Mouse (Mus musculus) neural tube, embryonic 14.5 days (tissue): Measurements from ENCODE around the gene Cela3a. TPM values are rescaled to one million over a fixed set of nuclear protein-coding genes. Genes with fewer than 3 reads are reported as not detected.

ENCODE experiments used
- ATAC-seq: fragments of 200-750 bp; cut with Nextera tagmentation; 2 replicates; pipeline ENCODE4 v1.8.0; 2017; ENCODE audit warnings: low read depth, mild to moderate bottlenecking, moderate TSS enrichment, moderate library complexity
- H3K27ac ChIP-seq: fragments of 300-500 bp; sonication (generic); 2 replicates; pipeline ENCODE4 v1.5.1; 2014; ENCODE audit warnings: low read depth, mild to moderate bottlenecking, control low read depth, low read length, moderate library complexity, mixed read lengths
- H3K27me3 ChIP-seq: fragments of 300-500 bp; sonication (generic); 2 replicates; pipeline ENCODE4 v1.6.1; 2014; ENCODE audit warnings: low read length; ENCODE audit not compliant: control insufficient read depth, insufficient read depth
- H3K36me3 ChIP-seq: fragments of 300-500 bp; sonication (generic); 2 replicates; pipeline ENCODE4 v1.6.1; 2014; ENCODE audit warnings: low read length, mixed read lengths; ENCODE audit not compliant: control insufficient read depth, insufficient read depth
- H3K4me1 ChIP-seq: fragments of 300-500 bp; sonication (generic); 2 replicates; pipeline ENCODE4 v1.6.1; 2014; ENCODE audit warnings: low read length; ENCODE audit not compliant: control insufficient read depth, insufficient read depth
- H3K4me2 ChIP-seq: fragments of 300-500 bp; sonication (generic); 2 replicates; pipeline ENCODE4 v1.6.1; 2014; ENCODE audit warnings: mild to moderate bottlenecking, low read depth, low read length, control low read depth
- H3K4me3 ChIP-seq: fragments of 300-500 bp; sonication (generic); 2 replicates; pipeline ENCODE4 v1.5.1; 2014; ENCODE audit warnings: low read depth, low read length, control low read depth, mixed read lengths
- H3K9ac ChIP-seq: fragments of 300-500 bp; sonication (generic); replicated peaks from 2 replicates; pipeline ENCODE4 v1.6.1; 2014; ENCODE audit warnings: low read depth, mild to moderate bottlenecking, control low read depth, low read length, mixed read lengths
- H3K9me3 ChIP-seq: fragments of 300-500 bp; sonication (generic); 2 replicates; pipeline ENCODE4 v1.6.1; 2016; ENCODE audit warnings: low read length; ENCODE audit not compliant: control insufficient read depth
- WGBS: fragments of 180-500 bp; shearing (Covaris S2); extraction: QIAGEN DNeasy Blood & Tissue Kit; methylation state at CpG from one replicate; pipeline ENCODE4 v1.1.7; 2014; 5-methylcytosine and 5-hydroxymethylcytosine counted together
- polyA plus RNA-seq: library from polyadenylated mRNA; unstranded; fragments of >200 nt; fragmentation: Nextera tagmentation; extraction: Ambion mirVana; gene quantifications from 2 replicates; pipeline ENCODE4 v1.2.1, GENCODE M21; 2014

Gene Cela3a
- polyA plus RNA-seq = not detected in 2 replicates

- no peaks in the 10 kb centered on the region for H3K9me3 ChIP-seq
- 98% methylated on average over 5 of the region's 5 CpGs for WGBS
- H3K9ac ChIP-seq = no peak within 1 kb of the TSS
- no peaks in the 10 kb centered on the region for H3K36me3 ChIP-seq
- H3K4me1 ChIP-seq = no peaks in the 10 kb centered on the region
- no peak for ATAC-seq
- no peak within 1 kb of the TSS for H3K27ac ChIP-seq
- H3K4me2 ChIP-seq = no peak within 1 kb of the TSS
- H3K4me3 ChIP-seq = no peak within 1 kb of the TSS
- no peaks in the 10 kb centered on the region for H3K27me3 ChIP-seq
Measured at GRCm38 (mm10) chr4:137409691-137410090, at the start of gene Cela3a. Cela3a (minus strand) TSS chr4:137409791.

DNA sequence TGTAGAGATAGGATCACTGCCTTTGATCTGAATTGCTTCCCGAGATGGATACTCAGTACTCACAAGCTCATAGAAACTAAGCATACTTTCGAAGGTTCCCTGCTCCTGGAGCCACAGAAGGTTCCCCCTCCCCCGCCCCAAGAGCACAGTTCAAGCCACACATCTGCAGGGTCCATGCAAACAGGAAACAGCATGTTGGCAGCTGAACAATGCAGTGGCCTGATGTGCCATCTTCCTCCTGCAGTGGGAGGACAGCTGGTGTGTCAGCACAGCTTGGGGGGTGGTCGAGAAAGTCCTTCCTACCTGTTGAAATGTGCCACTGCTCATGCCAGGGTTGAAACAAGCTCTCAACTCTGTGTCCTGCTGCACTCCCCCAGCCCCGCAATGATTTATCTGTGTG is 49.3 kb upstream of the Cela3a start:
- Histone ChIP-seq H3K9ac (no peak overlapping the region), H3K4me1 (no peaks in the 10 kb centered on the region), H3K27me3 (no peaks in the 10 kb centered on the region), H3K9me3 (no peaks in the 10 kb centered on the region), H3K4me3 (no peak overlapping the region), H3K4me2 (no peak overlapping the region), H3K27ac (no peak overlapping the region), H3K36me3 (no peaks in the 10 kb centered on the region)
- ATAC-seq = no peak
- WGBS = 79% methylated on average over 5 of the region's 5 CpGs

- Histone ChIP-seq H3K36me3 (no peaks in the 10 kb centered on the region), H3K4me3 (no peak overlapping the region), H3K9ac (no peak overlapping the region), H3K4me2 (no peak overlapping the region), H3K4me1 (no peaks in the 10 kb centered on the region), H3K9me3 (no peaks in the 10 kb centered on the region), H3K27me3 (no peaks in the 10 kb centered on the region), H3K27ac (no peak overlapping the region)
- ATAC-seq = no peak
- WGBS = 78% methylated on average over 9 of the region's 9 CpGs
Measured at GRCm38 (mm10) chr4:137458310-137458709, 48.7 kb upstream of the Cela3a start.

DNA sequence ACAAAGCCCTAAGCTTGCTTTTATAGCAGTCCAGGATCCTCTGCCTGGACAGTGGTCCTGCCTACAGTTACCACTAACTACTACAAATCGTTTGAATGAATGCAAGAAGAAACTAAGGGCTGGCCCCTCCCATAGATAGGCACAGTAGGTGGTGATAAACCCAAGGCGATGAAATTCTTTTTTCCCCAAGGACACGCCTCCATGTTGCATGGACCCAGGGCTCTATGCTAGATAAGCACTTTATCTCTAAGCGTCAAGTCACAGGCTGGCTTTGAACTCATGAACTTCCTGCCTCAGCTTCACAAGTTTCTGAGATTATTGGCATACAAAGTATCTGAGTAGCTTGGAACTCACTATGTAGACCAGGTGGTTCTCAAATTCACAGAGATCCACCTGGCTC is 47.7 kb upstream of the Cela3a start:
- Histone ChIP-seq H3K9ac (no peak overlapping the region), H3K27me3 (no peaks in the 10 kb centered on the region), H3K4me1 (no peaks in the 10 kb centered on the region), H3K4me3 (no peak overlapping the region), H3K36me3 (no peaks in the 10 kb centered on the region), H3K27ac (no peak overlapping the region), H3K4me2 (no peak overlapping the region), H3K9me3 (no peaks in the 10 kb centered on the region)
- ATAC-seq = no peak
- WGBS = 77% methylated on average over 4 of the region's 4 CpGs

DNA sequence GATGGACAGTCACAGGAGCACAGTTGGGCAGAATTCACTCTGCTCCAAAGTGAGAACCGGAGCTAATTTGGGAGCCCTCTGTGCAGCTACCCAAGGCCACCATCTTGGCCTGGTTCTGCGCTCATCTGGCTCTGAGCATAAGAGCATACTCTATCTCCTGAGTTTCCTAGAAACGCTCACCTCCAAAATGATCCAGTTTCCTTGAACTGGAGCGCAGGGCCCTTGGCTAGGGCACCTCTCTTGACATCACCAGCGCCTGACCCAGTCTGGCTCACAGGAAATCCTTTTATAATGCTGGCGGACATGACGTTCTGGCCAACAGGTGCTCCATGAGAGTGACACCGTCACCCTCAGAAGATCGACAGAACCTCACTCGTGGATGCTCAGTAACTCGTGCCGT is 47.0 kb upstream of the Cela3a start:
- H3K27me3 ChIP-seq = no peaks in the 10 kb centered on the region
- no peaks in the 10 kb centered on the region for H3K36me3 ChIP-seq
- no peak overlapping the region for H3K4me3 ChIP-seq
- WGBS = 87% methylated on average over 12 of the region's 12 CpGs
- no peak overlapping the region for H3K27ac ChIP-seq
- H3K4me2 ChIP-seq = no peak overlapping the region
- no peak overlapping the region for H3K9ac ChIP-seq
- H3K4me1 ChIP-seq = no peaks in the 10 kb centered on the region
- no peak for ATAC-seq
- no peaks in the 10 kb centered on the region for H3K9me3 ChIP-seq

- Histone ChIP-seq H3K9ac (no peak overlapping the region), H3K9me3 (no peaks in the 10 kb centered on the region), H3K4me1 (no peaks in the 10 kb centered on the region), H3K27ac (no peak overlapping the region), H3K4me2 (no peak overlapping the region), H3K36me3 (no peaks in the 10 kb centered on the region), H3K27me3 (no peaks in the 10 kb centered on the region), H3K4me3 (no peak overlapping the region)
- WGBS = 94% methylated on average over 14 of the region's 14 CpGs
- ATAC-seq = no peak
Measured at GRCm38 (mm10) chr4:137454582-137454981, 45.0 kb upstream of the Cela3a start.

DNA sequence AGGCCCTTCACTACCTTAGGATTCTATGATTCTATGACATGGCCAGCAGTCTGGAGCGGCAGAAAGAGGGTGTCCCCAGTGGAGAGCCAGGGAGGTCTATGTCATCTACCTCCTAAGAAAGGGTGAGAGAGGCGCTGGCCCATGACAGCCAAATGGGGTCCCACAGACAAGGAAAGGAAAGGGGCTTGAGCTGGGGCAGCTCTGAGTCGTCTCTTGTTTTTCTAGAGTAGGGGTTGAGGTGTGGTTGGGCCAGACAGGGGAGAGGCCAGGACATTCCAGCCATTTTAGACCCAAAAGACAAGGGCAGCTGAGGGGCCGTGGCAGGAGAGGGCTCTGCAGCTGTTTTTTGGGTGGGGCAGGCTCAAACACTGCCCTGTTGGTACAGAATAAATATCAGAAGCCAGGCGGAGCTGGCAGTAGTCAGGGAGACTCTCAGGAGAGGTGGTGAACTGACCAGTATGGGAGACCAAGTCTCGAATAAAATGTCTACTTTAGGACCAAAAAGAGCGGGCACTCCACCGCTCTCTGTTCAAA is 43.7 kb upstream of the Cela3a start, which contains the start of gene 1700013G24Rik:
Gene 1700013G24Rik, plus strand, starts transcription at position 51 of the 534 bp plus-strand sequence.
- no peak within 1 kb of the TSS for H3K27ac ChIP-seq
- H3K9ac ChIP-seq = no peak within 1 kb of the TSS
- no peaks in the 10 kb centered on the region for H3K9me3 ChIP-seq
- ATAC-seq = no peak
- peaks cover under 1% of the 10 kb centered on the region; the same call in 1 of the 2 replicates for H3K4me1 ChIP-seq
- 83% methylated on average over 8 of the region's 8 CpGs for WGBS
- H3K36me3 ChIP-seq = no peaks in the 10 kb centered on the region
- no peaks in the 10 kb centered on the region for H3K27me3 ChIP-seq
- H3K4me3 ChIP-seq = no peak within 1 kb of the TSS
- no peak within 1 kb of the TSS for H3K4me2 ChIP-seq

- no peaks in the 10 kb centered on the region for H3K36me3 ChIP-seq
- 95% methylated on average over 6 of the region's 6 CpGs for WGBS
- no peaks in the 10 kb centered on the region for H3K27me3 ChIP-seq
- H3K4me3 ChIP-seq = no peak overlapping the region
- no peak overlapping the region for H3K9ac ChIP-seq
- no peaks in the 10 kb centered on the region for H3K9me3 ChIP-seq
- H3K4me1 ChIP-seq = peaks cover 4% of the 10 kb centered on the region; the same call in 1 of the 2 replicates
- no peak overlapping the region for H3K4me2 ChIP-seq
- H3K27ac ChIP-seq = no peak overlapping the region
- ATAC-seq = no peak
Measured at GRCm38 (mm10) chr4:137452190-137452589, 42.6 kb upstream of the Cela3a start.

- no peak overlapping the region for H3K4me2 ChIP-seq
- no peak overlapping the region for H3K9ac ChIP-seq
- H3K4me3 ChIP-seq = no peak overlapping the region
- no peak for ATAC-seq
- peaks cover 4% of the 10 kb centered on the region; the same call in 1 of the 2 replicates for H3K4me1 ChIP-seq
- H3K27ac ChIP-seq = no peak overlapping the region
- H3K9me3 ChIP-seq = no peaks in the 10 kb centered on the region
- WGBS = 78% methylated on average over 10 of the region's 10 CpGs
- no peaks in the 10 kb centered on the region for H3K36me3 ChIP-seq
- H3K27me3 ChIP-seq = no peaks in the 10 kb centered on the region
Measured at GRCm38 (mm10) chr4:137449715-137450114, 40.1 kb upstream of the Cela3a start.
